Mouse (Mus musculus) brain, embryonic 14.5 days (tissue): Measurements from ENCODE around the gene Trio.

Source experiments
- CTCF ChIP-seq: fragments of 200-500 bp; IDR thresholded peaks from 2 replicates; pipeline ENCODE4 v1.5.1; 2012; ENCODE audit warnings: inconsistent platforms, mild to moderate bottlenecking, moderate library complexity, borderline replicate concordance; ENCODE audit not compliant: insufficient read depth, insufficient read length; ENCODE audit errors: extremely low read depth
- POLR2A ChIP-seq: fragments of 200-500 bp; IDR thresholded peaks from 2 replicates; pipeline ENCODE4 v1.6.1; 2012; ENCODE audit warnings: mild to moderate bottlenecking, inconsistent platforms, borderline replicate concordance; ENCODE audit not compliant: poor library complexity, insufficient read depth, insufficient read length, severe bottlenecking; ENCODE audit errors: extremely low read depth

- no peak for TF ChIP-seq CTCF
- no peak for TF ChIP-seq POLR2A
Measured at GRCm38 (mm10) chr15:28054731-28055130, 29.1 kb upstream of the Trio start.
